Mouse (Mus musculus): Measurements from ENCODE around the gene Hypk. TPM values are rescaled to one million over a fixed set of nuclear protein-coding genes. Genes with fewer than 3 reads are reported as not detected.

Gene Hypk
- polyA plus RNA-seq, 1 experiment, result 64.6 TPM

- no peak overlapping the region for H3K4me3 ChIP-seq (replicated peaks; ENCODE audit: control insufficient read depth, low read depth, low read length)
- 81% methylated on average over 6 of the region's 6 CpGs for WGBS
- TF ChIP-seq CTCF (IDR thresholded peaks at IDR 0.05; ENCODE audit: control insufficient read depth, insufficient read depth, low read length), result no peak
- no peak for TF ChIP-seq POLR2A (IDR thresholded peaks at IDR 0.05; ENCODE audit: borderline replicate concordance, control insufficient read depth, low read depth, low read length)
- H3K4me1 ChIP-seq (ENCODE audit: control insufficient read depth, insufficient read depth, low read length), result no peaks in the 10 kb centered on the region
- no peak overlapping the region for H3K27ac ChIP-seq (ENCODE audit: control insufficient read depth, insufficient read depth, low read depth, low read length, poor library complexity)
Observed at GRCm38 (mm10) chr2:121416356-121416755, 36.7 kb upstream of the Hypk start.

- H3K4me1 ChIP-seq (ENCODE audit: control insufficient read depth, insufficient read depth, low read length), result no peaks in the 10 kb centered on the region
- TF ChIP-seq POLR2A (IDR thresholded peaks at IDR 0.05; ENCODE audit: borderline replicate concordance, control insufficient read depth, low read depth, low read length), result no peak
- no peak for TF ChIP-seq CTCF (IDR thresholded peaks at IDR 0.05; ENCODE audit: control insufficient read depth, insufficient read depth, low read length)
- H3K27ac ChIP-seq (ENCODE audit: control insufficient read depth, insufficient read depth, low read depth, low read length, poor library complexity), result no peak overlapping the region
- H3K4me3 ChIP-seq (replicated peaks; ENCODE audit: control insufficient read depth, low read depth, low read length), result no peak overlapping the region
- WGBS, result 88% methylated on average over 3 of the region's 3 CpGs
Observed at GRCm38 (mm10) chr2:121418476-121418875, 34.6 kb upstream of the Hypk start.

GRCm38 (mm10) chr2:121423166-121423565 is 29.9 kb upstream of the Hypk start:
- Histone ChIP-seq H3K4me3 (replicated peaks; ENCODE audit: control insufficient read depth, low read depth, low read length) (no peak overlapping the region), H3K4me1 (ENCODE audit: control insufficient read depth, insufficient read depth, low read length) (no peaks in the 10 kb centered on the region), H3K27ac (ENCODE audit: control insufficient read depth, insufficient read depth, low read depth, low read length, poor library complexity) (no peak overlapping the region)
- 72% methylated on average over 2 of the region's 2 CpGs for WGBS
- TF ChIP-seq POLR2A (IDR thresholded peaks at IDR 0.05; ENCODE audit: borderline replicate concordance, control insufficient read depth, low read depth, low read length), result no peak
- TF ChIP-seq CTCF (IDR thresholded peaks at IDR 0.05; ENCODE audit: control insufficient read depth, insufficient read depth, low read length), result no peak

GRCm38 (mm10) chr2:121425890-121426289 is 27.2 kb upstream of the Hypk start:
- 85% methylated on average over 2 of the region's 2 CpGs for WGBS
- no peak overlapping the region for H3K4me3 ChIP-seq (replicated peaks; ENCODE audit: control insufficient read depth, low read depth, low read length)
- H3K4me1 ChIP-seq (ENCODE audit: control insufficient read depth, insufficient read depth, low read length), result no peaks in the 10 kb centered on the region
- no peak overlapping the region for H3K27ac ChIP-seq (ENCODE audit: control insufficient read depth, insufficient read depth, low read depth, low read length, poor library complexity)
- TF ChIP-seq POLR2A (IDR thresholded peaks at IDR 0.05; ENCODE audit: borderline replicate concordance, control insufficient read depth, low read depth, low read length), result no peak
- no peak for TF ChIP-seq CTCF (IDR thresholded peaks at IDR 0.05; ENCODE audit: control insufficient read depth, insufficient read depth, low read length)

- TF ChIP-seq POLR2A (IDR thresholded peaks at IDR 0.05; ENCODE audit: borderline replicate concordance, control insufficient read depth, low read depth, low read length) (no peak), CTCF (IDR thresholded peaks at IDR 0.05; ENCODE audit: control insufficient read depth, insufficient read depth, low read length) (0 out of 2 replicates have a peak, but pooled peaks have one; percentile 17)
- H3K27ac ChIP-seq (ENCODE audit: control insufficient read depth, insufficient read depth, low read depth, low read length, poor library complexity), result no peak overlapping the region
- H3K4me1 ChIP-seq (ENCODE audit: control insufficient read depth, insufficient read depth, low read length), result no peaks in the 10 kb centered on the region
- H3K4me3 ChIP-seq (replicated peaks; ENCODE audit: control insufficient read depth, low read depth, low read length), result no peak overlapping the region
- WGBS, result 96% methylated on average over 1 of the region's 1 CpGs
Observed at GRCm38 (mm10) chr2:121434854-121435253, 18.2 kb upstream of the Hypk start.

GRCm38 (mm10) chr2:121439746-121440145 is 13.3 kb upstream of the Hypk start:
- 76% methylated on average over 4 of the region's 4 CpGs for WGBS
- no peak for TF ChIP-seq POLR2A (IDR thresholded peaks at IDR 0.05; ENCODE audit: borderline replicate concordance, control insufficient read depth, low read depth, low read length)
- no peak for TF ChIP-seq CTCF (IDR thresholded peaks at IDR 0.05; ENCODE audit: control insufficient read depth, insufficient read depth, low read length)
- Histone ChIP-seq H3K4me3 (replicated peaks; ENCODE audit: control insufficient read depth, low read depth, low read length) (no peak overlapping the region), H3K27ac (ENCODE audit: control insufficient read depth, insufficient read depth, low read depth, low read length, poor library complexity) (no peak overlapping the region), H3K4me1 (ENCODE audit: control insufficient read depth, insufficient read depth, low read length) (peaks cover 1% of the 10 kb centered on the region; the same call in 1 of the 2 replicates)

GRCm38 (mm10) chr2:121440834-121441605 is 12.1 kb upstream of the Hypk start:
- no peak for TF ChIP-seq CTCF (IDR thresholded peaks at IDR 0.05; ENCODE audit: control insufficient read depth, insufficient read depth, low read length)
- no peak for TF ChIP-seq POLR2A (IDR thresholded peaks at IDR 0.05; ENCODE audit: borderline replicate concordance, control insufficient read depth, low read depth, low read length)
- Histone ChIP-seq H3K27ac (ENCODE audit: control insufficient read depth, insufficient read depth, low read depth, low read length, poor library complexity) (no peak overlapping the region), H3K4me1 (ENCODE audit: control insufficient read depth, insufficient read depth, low read length) (peaks cover 1% of the 10 kb centered on the region; the same call in 1 of the 2 replicates), H3K4me3 (replicated peaks; ENCODE audit: control insufficient read depth, low read depth, low read length) (no peak overlapping the region)
- WGBS, result 72% methylated on average over 5 of the region's 5 CpGs

GRCm38 (mm10) chr2:121441800-121442199 is 11.3 kb upstream of the Hypk start:
- H3K4me3 ChIP-seq (replicated peaks; ENCODE audit: control insufficient read depth, low read depth, low read length), result peak overlapping the region; percentile 64
- H3K27ac ChIP-seq (ENCODE audit: control insufficient read depth, insufficient read depth, low read depth, low read length, poor library complexity), result peak overlapping the region; percentile 13; the same call in 1 of the 2 replicates
- no peak for TF ChIP-seq CTCF (IDR thresholded peaks at IDR 0.05; ENCODE audit: control insufficient read depth, insufficient read depth, low read length)
- no peak for TF ChIP-seq POLR2A (IDR thresholded peaks at IDR 0.05; ENCODE audit: borderline replicate concordance, control insufficient read depth, low read depth, low read length)
- 26% methylated on average over 11 of the region's 11 CpGs for WGBS
- peaks cover 1% of the 10 kb centered on the region; the same call in 1 of the 2 replicates for H3K4me1 ChIP-seq (ENCODE audit: control insufficient read depth, insufficient read depth, low read length)
